Mouse (Mus musculus): Measurements from ENCODE around the gene Alyref2.

- TF ChIP-seq CTCF (IDR thresholded peaks at IDR 0.05; ENCODE audit: low read depth) = peak; percentile 88
- TF ChIP-seq EP300 (IDR thresholded peaks at IDR 0.05; ENCODE audit: low read depth) = peak; percentile 65
Observed at GRCm38 (mm10) chr1:171503250-171503591, at the start of gene Alyref2.
